Mouse (Mus musculus): ENCODE measurements around the gene Mbd5.

- TF ChIP-seq CTCF (IDR thresholded peaks at IDR 0.05; ENCODE audit: low read depth) (no peak), EP300 (IDR thresholded peaks at IDR 0.05; ENCODE audit: low read depth) (no peak)
Measured at GRCm38 (mm10) chr2:49355867-49356266, 406.6 kb downstream of the Mbd5 start.

Measured in liver, postnatal 0 days (tissue).